Mouse (Mus musculus) heart, embryonic 11.5 days (tissue): ENCODE results near the gene Ctsf. TPM values are rescaled to one million over a fixed set of nuclear protein-coding genes. Genes with fewer than 3 reads are reported as not detected.

ENCODE experiments used
- ATAC-seq: fragments of 200-750 bp; cut with Nextera tagmentation; replicated peaks from 2 replicates; pipeline ENCODE4 v1.8.0; 2017; ENCODE audit warnings: moderate library complexity; ENCODE audit not compliant: insufficient number of reproducible peaks, low FRiP score, low TSS enrichment
- H3K27ac ChIP-seq: fragments of 300-500 bp; sonication (generic); 2 replicates; pipeline ENCODE4 v1.5.1; 2014; ENCODE audit warnings: mild to moderate bottlenecking, low read depth, low read length
- H3K27me3 ChIP-seq: fragments of 300-500 bp; sonication (generic); 2 replicates; pipeline ENCODE4 v1.6.1; 2014; ENCODE audit warnings: mild to moderate bottlenecking, low read length, mixed read lengths; ENCODE audit not compliant: control insufficient read depth, insufficient read depth
- H3K36me3 ChIP-seq: fragments of 300-500 bp; sonication (generic); 2 replicates; pipeline ENCODE4 v1.6.1; 2014; ENCODE audit warnings: mild to moderate bottlenecking, low read length, moderate library complexity, mixed read lengths; ENCODE audit not compliant: control insufficient read depth, insufficient read depth
- H3K4me1 ChIP-seq: fragments of 300-500 bp; sonication (generic); 2 replicates; pipeline ENCODE4 v1.6.1; 2014; ENCODE audit warnings: low read length; ENCODE audit not compliant: control insufficient read depth, insufficient read depth
- H3K4me2 ChIP-seq: fragments of 300-500 bp; sonication (generic); 2 replicates; pipeline ENCODE4 v1.6.1; 2014; ENCODE audit warnings: mild to moderate bottlenecking, moderate library complexity
- H3K4me3 ChIP-seq: fragments of 300-500 bp; sonication (generic); 2 replicates; pipeline ENCODE4 v1.5.1; 2014; ENCODE audit warnings: low read depth, low read length
- H3K9ac ChIP-seq: fragments of 300-500 bp; sonication (generic); 2 replicates; pipeline ENCODE4 v1.6.1; 2014; ENCODE audit warnings: mild to moderate bottlenecking, low read depth, low read length, moderate library complexity
- H3K9me3 ChIP-seq: fragments of 300-500 bp; sonication (generic); replicated peaks from 2 replicates; pipeline ENCODE4 v1.6.1; 2016; ENCODE audit warnings: low read length; ENCODE audit not compliant: control insufficient read depth
- WGBS: fragments of 180-500 bp; shearing (Covaris S2); extraction: QIAGEN DNeasy Blood & Tissue Kit; methylation state at CpG from one replicate; pipeline ENCODE4 v1.1.7; 2014; ENCODE audit not compliant: insufficient replicate concordance; 5-methylcytosine and 5-hydroxymethylcytosine counted together
- polyA plus RNA-seq: library from polyadenylated mRNA; unstranded; fragments of >200 nt; fragmentation: Nextera tagmentation; extraction: Ambion mirVana; gene quantifications from 2 replicates; pipeline ENCODE4 v1.2.1, GENCODE M21; 2014

Ctsf gene
- polyA plus RNA-seq, 1 experiment from 2014 or later, result 23.3 TPM

- H3K9ac ChIP-seq, result no peak overlapping the region
- no peak overlapping the region for H3K4me3 ChIP-seq
- no peak for ATAC-seq
- H3K4me2 ChIP-seq, result no peak overlapping the region
- H3K27ac ChIP-seq, result no peak overlapping the region
- no peaks in the 10 kb centered on the region for H3K27me3 ChIP-seq
- no peaks in the 10 kb centered on the region; the same call in 1 of the 2 replicates for H3K4me1 ChIP-seq
- H3K9me3 ChIP-seq, result no peaks in the 10 kb centered on the region
- WGBS, result 73% methylated on average over 4 of the region's 4 CpGs
- H3K36me3 ChIP-seq, result no peaks in the 10 kb centered on the region
Measured at GRCm38 (mm10) chr19:4883961-4884360, 29.0 kb downstream of the Ctsf start.

GRCm38 (mm10) chr19:4889791-4890190 lies 34.9 kb downstream of the Ctsf start:
- ATAC-seq, result no peak
- Histone ChIP-seq H3K27me3 (0 out of 2 replicates have a peak, but pooled peaks cover 4% of the 10 kb centered on the region), H3K4me3 (no peak overlapping the region), H3K4me1 (peaks cover 5% of the 10 kb centered on the region; the same call in 1 of the 2 replicates), H3K27ac (no peak overlapping the region), H3K4me2 (no peak overlapping the region), H3K9me3 (no peaks in the 10 kb centered on the region), H3K9ac (no peak overlapping the region), H3K36me3 (no peaks in the 10 kb centered on the region; the same call in 1 of the 2 replicates)
- WGBS, result 60% methylated on average over 10 of the region's 10 CpGs

- no peak for ATAC-seq
- Histone ChIP-seq H3K4me3 (no peak overlapping the region), H3K4me2 (no peak overlapping the region), H3K9ac (no peak overlapping the region), H3K4me1 (peaks cover 5% of the 10 kb centered on the region; the same call in 1 of the 2 replicates), H3K36me3 (no peaks in the 10 kb centered on the region; the same call in 1 of the 2 replicates), H3K9me3 (no peaks in the 10 kb centered on the region), H3K27me3 (0 out of 2 replicates have a peak, but pooled peaks cover 4% of the 10 kb centered on the region), H3K27ac (no peak overlapping the region)
- 69% methylated on average over 3 of the region's 3 CpGs for WGBS
Measured at GRCm38 (mm10) chr19:4891798-4892197, 36.9 kb downstream of the Ctsf start.

- Histone ChIP-seq H3K4me3 (no peak overlapping the region), H3K4me2 (peak overlapping the region; percentile 29), H3K9me3 (no peaks in the 10 kb centered on the region), H3K9ac (no peak overlapping the region), H3K27ac (no peak overlapping the region), H3K27me3 (no peaks in the 10 kb centered on the region), H3K4me1 (no peaks in the 10 kb centered on the region), H3K36me3 (no peaks in the 10 kb centered on the region; the same call in 1 of the 2 replicates)
- 54% methylated on average over 21 of the region's 21 CpGs for WGBS
- no peak for ATAC-seq
Measured at GRCm38 (mm10) chr19:4896780-4897520, 42.0 kb downstream of the Ctsf start.

- Histone ChIP-seq H3K36me3 (no peaks in the 10 kb centered on the region), H3K9me3 (no peaks in the 10 kb centered on the region), H3K27me3 (no peaks in the 10 kb centered on the region; the same call in 1 of the 2 replicates), H3K4me3 (no peak overlapping the region), H3K27ac (no peak overlapping the region), H3K9ac (no peak overlapping the region), H3K4me2 (no peak overlapping the region), H3K4me1 (no peaks in the 10 kb centered on the region)
- ATAC-seq, result no peak
- WGBS, result 65% methylated on average over 9 of the region's 9 CpGs
Measured at GRCm38 (mm10) chr19:4898972-4899371, 44.0 kb downstream of the Ctsf start.

GRCm38 (mm10) chr19:4899888-4900287 lies 45.0 kb downstream of the Ctsf start:
- Histone ChIP-seq H3K9ac (no peak overlapping the region), H3K4me2 (no peak overlapping the region), H3K9me3 (no peaks in the 10 kb centered on the region), H3K27ac (no peak overlapping the region), H3K4me1 (no peaks in the 10 kb centered on the region), H3K36me3 (no peaks in the 10 kb centered on the region), H3K27me3 (no peaks in the 10 kb centered on the region; the same call in 1 of the 2 replicates), H3K4me3 (no peak overlapping the region)
- ATAC-seq, result no peak
- 67% methylated on average over 3 of the region's 3 CpGs for WGBS

- Histone ChIP-seq H3K27me3 (no peaks in the 10 kb centered on the region; the same call in 1 of the 2 replicates), H3K9me3 (no peaks in the 10 kb centered on the region), H3K4me1 (0 out of 2 replicates have a peak, but pooled peaks cover 2% of the 10 kb centered on the region), H3K36me3 (peaks cover 15% of the 10 kb centered on the region), H3K27ac (no peak within 1 kb of the TSS), H3K9ac (peak within 1 kb of the TSS; percentile 58; the same call in 1 of the 2 replicates), H3K4me2 (peak within 1 kb of the TSS; percentile 75), H3K4me3 (peak within 1 kb of the TSS; percentile 66)
- WGBS, result 8% methylated on average over 31 of the region's 31 CpGs
- ATAC-seq, result no peak
Measured at GRCm38 (mm10) chr19:4905979-4906794, 51.3 kb downstream of the Ctsf start, which contains the start of gene Bbs1. Gene Bbs1 (minus strand): TSS chr19:4906628.

GRCm38 (mm10) chr19:4908107-4908506 lies 53.2 kb downstream of the Ctsf start:
- 79% methylated on average over 4 of the region's 4 CpGs for WGBS
- H3K36me3 ChIP-seq, result peaks cover 17% of the 10 kb centered on the region
- ATAC-seq, result no peak
- no peak overlapping the region for H3K27ac ChIP-seq
- H3K9ac ChIP-seq, result no peak overlapping the region
- 0 out of 2 replicates have a peak, but pooled peaks cover 2% of the 10 kb centered on the region for H3K4me1 ChIP-seq
- H3K4me3 ChIP-seq, result no peak overlapping the region
- no peaks in the 10 kb centered on the region; the same call in 1 of the 2 replicates for H3K27me3 ChIP-seq
- H3K4me2 ChIP-seq, result no peak overlapping the region
- H3K9me3 ChIP-seq, result no peaks in the 10 kb centered on the region
